Mouse (Mus musculus): ENCODE data around the gene Prkcb.

Gene Prkcb

GRCm38 (mm10) chr7:122377967-122378366, 89.4 kb downstream of the Prkcb start:
- no peak for DNase-seq

GRCm38 (mm10) chr7:122378473-122378872, 89.9 kb downstream of the Prkcb start:
- DNase-seq = no peak

- no peak for DNase-seq
These were observed 90.7 kb downstream of the Prkcb start for GRCm38 (mm10) chr7:122379292-122379691.

GRCm38 (mm10) chr7:122380336-122381130, 92.0 kb downstream of the Prkcb start:
- DNase-seq = no peak

- DNase-seq = no peak
These were observed 93.0 kb downstream of the Prkcb start for GRCm38 (mm10) chr7:122381560-122381959.

GRCm38 (mm10) chr7:122383260-122383659, 94.7 kb downstream of the Prkcb start:
- no peak for DNase-seq

- no peak for DNase-seq
These were observed 96.3 kb downstream of the Prkcb start for GRCm38 (mm10) chr7:122384891-122385290.

GRCm38 (mm10) chr7:122386567-122386966, 98.0 kb downstream of the Prkcb start:
- no peak for DNase-seq

GRCm38 (mm10) chr7:122387896-122388295, 99.3 kb downstream of the Prkcb start:
- DNase-seq = no peak

- no peak for DNase-seq
These were observed 100.3 kb downstream of the Prkcb start for GRCm38 (mm10) chr7:122388858-122389257.

GRCm38 (mm10) chr7:122389633-122390032, 101.1 kb downstream of the Prkcb start:
- DNase-seq = no peak

- DNase-seq = no peak
These were observed 101.6 kb downstream of the Prkcb start for GRCm38 (mm10) chr7:122390200-122390599.

- no peak for DNase-seq
These were observed 102.1 kb downstream of the Prkcb start for GRCm38 (mm10) chr7:122390683-122391082.

- DNase-seq = no peak
These were observed 102.8 kb downstream of the Prkcb start for GRCm38 (mm10) chr7:122391382-122391781.

- DNase-seq = no peak
These were observed 105.4 kb downstream of the Prkcb start for GRCm38 (mm10) chr7:122393964-122394363.

GRCm38 (mm10) chr7:122395159-122395975, 106.8 kb downstream of the Prkcb start:
- no peak for DNase-seq

GRCm38 (mm10) chr7:122395976-122396315, 107.4 kb downstream of the Prkcb start:
- DNase-seq = no peak

GRCm38 (mm10) chr7:122397699-122398098, 109.1 kb downstream of the Prkcb start:
- no peak for DNase-seq

GRCm38 (mm10) chr7:122402041-122402440, 113.5 kb downstream of the Prkcb start:
- no peak for DNase-seq

- no peak for DNase-seq
These were observed 114.8 kb downstream of the Prkcb start for GRCm38 (mm10) chr7:122403343-122403742.

- DNase-seq = peak; percentile 85
These were observed 116.2 kb downstream of the Prkcb start for GRCm38 (mm10) chr7:122404571-122405393.

- no peak for DNase-seq
These were observed 118.1 kb downstream of the Prkcb start for GRCm38 (mm10) chr7:122406625-122407024.

- no peak for DNase-seq
These were observed 121.4 kb downstream of the Prkcb start for GRCm38 (mm10) chr7:122409945-122410344.

Data from right cerebral cortex, postnatal 25 days (tissue).